Mouse (Mus musculus): ENCODE measurements around the gene Aff2. TPM values are rescaled to one million over a fixed set of nuclear protein-coding genes. Genes with fewer than 3 reads are reported as not detected.

Gene Aff2
- 0.19 TPM for polyA plus RNA-seq (2014; fragmentation: Illumina TruSeq; extraction: RNeasy Lipid Tissue Mini Kit (QIAGEN cat#74804); ENCODE audit: insufficient read depth, low read depth, low replicate concordance)

DNA sequence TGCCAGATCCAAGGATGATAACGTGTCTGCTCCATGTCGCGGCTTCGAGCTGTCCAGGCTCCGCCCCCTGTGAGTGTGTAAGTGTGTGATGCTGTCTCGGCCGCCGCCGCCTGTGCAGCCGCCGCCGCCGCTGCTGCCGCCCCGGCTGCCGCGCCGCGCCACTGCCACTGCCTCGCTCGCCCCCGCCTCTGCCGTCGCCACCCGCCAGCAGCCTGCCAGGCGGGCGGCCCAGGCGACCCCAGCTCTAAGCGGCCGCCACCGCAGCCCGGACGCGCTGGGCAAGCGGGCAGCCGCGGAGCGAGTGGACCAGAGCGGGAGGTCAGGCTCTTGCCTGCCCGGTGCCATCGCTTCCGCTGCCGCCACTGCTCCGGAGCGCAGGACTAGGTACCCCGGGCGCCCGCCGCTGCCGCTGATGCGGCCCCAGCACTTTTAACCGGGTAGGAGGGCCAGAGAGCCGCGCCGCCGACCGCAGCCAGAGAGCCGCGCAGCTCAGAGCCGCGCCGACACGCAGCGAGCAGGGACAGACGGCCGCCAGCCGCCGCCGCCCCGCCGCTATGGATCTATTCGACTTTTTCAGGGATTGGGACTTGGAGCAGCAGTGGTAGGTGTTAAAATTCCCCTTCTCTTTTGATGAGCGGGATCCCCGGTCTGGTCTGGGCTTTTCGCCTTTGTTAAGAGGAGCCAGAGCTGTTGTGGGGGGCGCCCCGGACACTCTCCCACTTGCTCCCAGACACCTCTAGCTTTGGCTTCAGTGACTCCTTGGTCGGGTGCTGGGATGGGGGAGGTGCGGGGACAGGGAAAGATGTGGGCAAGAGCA lies at the start of gene Aff2:
Gene Aff2 (plus strand): TSS at position 57 of the 817 bp plus-strand sequence.

Data from lung, adult 10 weeks (tissue).